Mouse (Mus musculus) megakaryocyte, adult 5-6 weeks (primary cell): ENCODE results near the gene Cep19. TPM values are rescaled to one million over a fixed set of nuclear protein-coding genes. Genes with fewer than 3 reads are reported as not detected.
"Not testable (repeated sequence)": the region's sequence is repeated elsewhere in the genome, so short reads cannot be mapped to it uniquely, and the experiment has no call there.

Experiments used
- ATAC-seq: 2 replicates; pipeline ENCODE4 v1.8.0; 2016; ENCODE audit warnings: mild to moderate bottlenecking, inconsistent platforms; ENCODE audit not compliant: poor library complexity, severe bottlenecking
- total RNA-seq, 2 experiments: library from RNA; stranded (forward) in 1 of 2; stranded (reverse) in 1 of 2; fragments of 153-499, 151-499 nt in 1 of 2; fragments of 221-1000, 200-1000 nt in 1 of 2; gene quantifications; 2 replicates each; pipeline versions ENCODE4 v1.2.3 to v1.2.4; 2015 to 2017

Gene Cep19
- total RNA-seq (2015) (24.0 and 27.4 TPM in 2 replicates), total RNA-seq (2017) (36.6 and 44.3 TPM in 2 replicates)

DNA sequence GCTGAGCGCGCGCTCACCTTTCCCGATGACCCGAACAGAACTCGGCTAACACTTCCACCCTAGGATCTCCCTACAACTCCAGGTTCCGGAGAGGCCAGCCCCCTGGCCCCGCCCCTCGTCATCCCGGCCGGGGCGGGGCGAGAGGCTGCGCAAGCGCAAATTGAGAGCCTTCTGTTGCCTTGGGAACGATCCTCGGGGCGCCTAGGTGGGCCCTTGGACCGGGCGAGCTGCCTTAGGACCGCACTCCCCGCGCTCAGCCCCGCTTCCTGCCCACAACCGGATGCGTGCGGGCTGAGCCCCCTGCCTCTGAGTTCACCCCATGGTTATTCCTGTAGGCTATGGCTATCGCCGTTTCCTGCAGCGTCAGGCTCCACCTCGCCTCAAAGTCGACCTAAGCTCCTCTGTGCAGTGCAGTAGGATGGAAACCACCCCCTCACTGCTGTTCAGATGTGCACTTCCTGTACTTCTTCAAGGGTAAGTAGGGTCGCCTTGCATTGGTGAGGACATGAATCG is at the start of gene Cep19, which contains the start of gene Pigx:
Cep19 (plus strand) TSS at position 163 of the 513 bp plus-strand sequence.
Pigx (minus strand) TSS at position 103 of the 513 bp plus-strand sequence.
- peak; percentile 71 for ATAC-seq

DNA sequence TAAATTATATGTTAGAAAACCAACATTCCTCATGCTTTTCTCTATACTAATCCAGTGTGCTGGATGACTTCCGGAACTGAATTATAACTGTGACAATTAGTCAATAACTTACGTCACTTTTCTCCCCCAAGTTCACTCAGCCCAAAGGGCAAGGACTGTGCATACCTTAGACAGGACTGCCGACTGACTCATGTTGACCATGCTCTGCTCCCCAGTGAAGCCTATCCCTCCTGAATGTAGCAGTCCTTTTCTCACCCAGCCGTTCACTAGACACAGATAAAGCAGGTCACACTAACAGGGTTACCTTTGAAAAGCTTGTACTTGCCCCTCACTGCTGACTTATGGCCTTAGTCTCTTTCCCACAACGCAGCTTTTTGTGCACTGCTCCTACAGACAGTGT is 40.8 kb upstream of the Cep19 start:
- no peak for ATAC-seq

DNA sequence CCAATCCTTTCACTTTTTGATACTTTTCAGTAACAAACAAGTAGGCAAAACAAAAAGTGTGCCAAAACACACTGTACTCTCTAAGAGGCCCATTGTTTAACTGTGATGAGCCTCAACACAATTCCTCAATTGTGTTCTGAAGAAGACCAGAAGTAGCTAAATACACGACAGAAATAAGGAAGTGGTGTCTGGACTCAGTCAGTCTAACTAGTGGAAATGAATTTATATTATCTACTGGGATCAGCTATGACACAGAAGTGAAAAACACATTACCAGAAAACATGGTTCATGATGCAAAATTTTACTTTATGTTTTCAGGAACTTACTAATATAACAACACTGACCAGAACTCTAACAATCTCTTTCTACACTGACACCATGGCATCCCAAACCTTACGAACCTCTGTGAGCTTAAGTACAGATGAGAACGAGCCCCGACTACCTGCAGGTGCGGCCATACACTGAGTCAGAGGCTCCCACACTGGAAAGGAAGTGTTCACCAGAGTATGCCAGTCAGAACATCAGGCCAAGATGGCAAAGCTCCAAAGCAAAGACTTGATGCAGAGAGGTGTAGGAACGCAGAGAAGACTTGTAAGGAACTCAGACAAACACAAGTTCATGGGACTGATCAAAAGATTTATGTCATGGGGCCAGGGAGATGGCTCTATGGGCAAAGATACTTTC is 39.6 kb upstream of the Cep19 start:
- ATAC-seq, result peak; percentile 62

DNA sequence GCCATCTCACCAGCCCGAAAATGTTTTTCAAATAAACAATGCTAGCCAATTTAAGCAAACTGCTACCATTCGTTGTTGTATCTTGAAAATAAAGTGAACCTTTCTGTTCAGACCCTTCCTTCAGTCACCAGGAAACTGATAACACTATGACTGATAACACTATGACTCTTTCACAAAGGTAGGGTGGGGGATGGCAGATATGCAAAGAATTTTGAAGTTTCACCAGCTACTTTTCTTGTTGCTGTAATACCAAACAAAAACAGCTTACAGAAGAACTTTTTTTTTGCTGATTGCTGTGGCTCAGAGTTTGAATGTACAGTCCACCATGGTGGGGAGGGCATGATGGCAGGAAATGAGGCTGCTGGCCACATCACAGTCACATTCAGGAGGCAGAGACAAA is 37.4 kb upstream of the Cep19 start:
- ATAC-seq, result no peak

DNA sequence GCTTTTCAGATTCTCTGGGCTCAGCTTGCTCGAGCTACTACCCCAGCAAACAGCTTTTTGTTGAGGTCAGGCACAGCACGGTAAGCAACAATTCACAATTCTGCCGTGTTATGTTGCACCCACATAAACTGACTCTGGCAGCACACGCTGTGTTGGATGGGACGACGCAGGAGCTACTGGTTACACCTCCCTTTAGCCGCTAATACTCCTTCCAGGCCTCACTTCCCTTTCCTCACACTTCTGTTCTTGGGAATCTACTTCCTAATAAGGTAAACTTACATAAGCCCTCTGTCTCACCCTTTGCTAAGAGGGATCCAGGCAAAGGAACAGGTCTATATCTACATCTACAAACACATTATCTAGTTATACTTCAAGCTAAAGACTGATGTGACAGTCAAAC is 35.7 kb upstream of the Cep19 start:
- 0 out of 2 replicates have a peak, but pooled peaks have one; percentile 48 for ATAC-seq

DNA sequence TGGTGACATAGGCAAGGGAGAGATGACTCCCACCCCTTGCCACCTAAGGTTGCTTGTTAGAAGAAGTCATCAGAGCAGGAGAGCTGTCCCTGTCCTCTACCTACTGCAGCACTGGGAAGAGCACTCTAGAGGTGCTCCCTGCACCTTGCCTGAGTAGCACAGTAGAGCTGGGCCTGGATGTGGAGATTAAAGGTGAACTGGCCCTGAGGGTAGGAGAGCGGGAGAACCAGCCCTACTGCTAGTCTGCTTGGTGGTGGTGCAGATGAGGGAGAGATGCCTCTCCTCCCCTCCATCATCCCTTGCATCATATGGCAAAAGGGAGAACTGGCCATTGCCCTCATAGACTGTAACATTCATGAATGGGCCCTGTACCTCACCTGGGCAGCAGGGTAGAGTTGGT is 32.7 kb upstream of the Cep19 start:
- ATAC-seq, result no peak

DNA sequence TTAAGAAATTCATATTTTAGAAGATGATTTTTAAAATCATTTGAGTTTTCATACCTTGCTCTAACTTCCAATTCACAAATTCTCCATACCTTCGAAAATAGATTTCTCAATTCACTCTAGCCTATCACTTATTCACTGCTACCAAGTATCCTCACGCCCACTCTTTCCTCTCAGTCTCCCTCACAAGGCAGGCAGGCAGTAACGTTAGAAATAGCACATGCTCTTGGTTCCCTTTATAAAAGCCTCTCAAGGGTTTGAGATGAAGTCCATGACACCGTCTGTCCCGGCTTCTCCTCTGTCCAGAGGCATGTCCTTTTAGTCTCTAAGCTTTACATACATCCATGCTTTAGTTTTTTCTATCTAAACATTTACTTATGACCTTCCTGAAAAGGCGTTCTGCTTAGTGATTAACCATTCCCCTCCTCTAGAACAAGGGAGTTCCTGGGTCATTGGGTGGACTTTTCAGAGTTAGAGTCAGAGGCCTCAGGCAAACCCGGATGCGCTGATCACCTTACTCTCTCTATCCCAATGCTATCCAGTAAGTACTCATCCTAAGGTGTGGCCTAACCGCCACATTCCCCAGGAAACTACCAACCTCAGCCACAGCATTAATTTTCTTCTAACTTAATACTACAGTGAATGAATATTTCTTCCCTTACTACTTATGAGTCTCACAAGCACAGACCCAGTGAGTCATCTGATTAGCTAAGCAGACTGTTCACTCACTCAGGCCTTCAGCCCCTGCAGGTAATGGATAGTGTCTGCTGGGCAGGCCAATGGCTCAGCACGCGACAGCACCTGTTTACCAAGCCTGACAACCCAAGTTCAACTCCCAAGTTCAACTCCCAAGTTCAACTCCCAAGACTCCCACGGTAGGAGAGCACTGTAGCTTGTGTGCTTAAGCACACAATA is 31.0 kb upstream of the Cep19 start:
- ATAC-seq, result no peak

DNA sequence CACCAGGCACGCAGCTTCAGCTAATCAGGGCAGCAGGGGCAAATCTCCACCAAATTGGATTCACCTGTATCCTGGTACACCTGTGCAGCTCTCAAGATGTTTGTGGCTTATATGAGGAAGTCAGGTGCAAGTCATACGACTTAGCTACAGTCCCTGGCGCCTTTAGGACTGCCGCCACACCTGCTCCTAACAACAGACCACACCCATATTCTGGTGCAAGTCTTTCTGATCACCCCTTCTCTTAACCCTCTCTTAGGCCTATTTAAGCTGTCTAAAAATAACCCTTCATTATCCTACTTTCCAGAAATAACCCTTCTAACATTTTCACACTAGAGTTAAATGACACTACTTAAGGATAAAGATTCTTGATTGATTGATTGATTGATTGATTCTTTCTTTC is 29.5 kb upstream of the Cep19 start:
- not testable (repeated sequence) for ATAC-seq

DNA sequence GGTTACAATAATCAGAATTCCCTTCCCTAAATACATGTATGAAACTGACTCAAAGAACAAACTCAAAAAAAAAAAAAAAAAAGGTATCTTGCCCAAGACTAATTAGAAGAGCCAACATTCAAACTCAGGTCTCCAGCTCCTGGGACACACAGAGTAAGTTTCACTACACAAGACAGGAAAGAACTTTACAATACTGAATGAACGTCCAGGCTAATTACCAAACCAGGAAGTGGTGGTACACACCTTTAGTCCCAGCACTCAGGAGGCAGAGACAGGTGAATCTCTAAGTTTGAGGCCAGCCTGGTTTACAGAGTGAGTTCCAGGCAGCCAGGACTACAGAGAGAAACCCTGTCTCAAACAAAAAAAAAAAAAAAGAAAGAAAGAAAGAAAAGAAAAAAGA is 23.8 kb upstream of the Cep19 start:
- ATAC-seq, result no peak

DNA sequence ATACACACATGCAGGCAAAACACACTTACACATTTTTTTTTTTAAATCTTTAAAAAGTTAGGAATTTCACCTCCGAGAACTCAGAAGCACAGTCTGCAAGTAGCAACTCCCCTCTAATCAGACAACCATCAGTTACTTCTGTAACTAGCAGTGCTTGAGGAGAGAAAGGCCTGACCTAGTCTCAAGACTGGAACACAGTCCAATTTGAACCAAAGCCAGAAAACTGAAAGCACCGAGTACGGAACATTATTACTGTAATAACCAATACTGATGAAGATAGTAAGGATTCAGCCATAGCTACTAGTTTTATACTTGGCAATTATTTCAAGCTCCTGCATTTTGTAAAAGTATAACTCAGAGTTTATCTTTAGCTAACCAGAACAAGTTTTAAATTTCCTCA is 23.2 kb upstream of the Cep19 start:
- no peak for ATAC-seq

DNA sequence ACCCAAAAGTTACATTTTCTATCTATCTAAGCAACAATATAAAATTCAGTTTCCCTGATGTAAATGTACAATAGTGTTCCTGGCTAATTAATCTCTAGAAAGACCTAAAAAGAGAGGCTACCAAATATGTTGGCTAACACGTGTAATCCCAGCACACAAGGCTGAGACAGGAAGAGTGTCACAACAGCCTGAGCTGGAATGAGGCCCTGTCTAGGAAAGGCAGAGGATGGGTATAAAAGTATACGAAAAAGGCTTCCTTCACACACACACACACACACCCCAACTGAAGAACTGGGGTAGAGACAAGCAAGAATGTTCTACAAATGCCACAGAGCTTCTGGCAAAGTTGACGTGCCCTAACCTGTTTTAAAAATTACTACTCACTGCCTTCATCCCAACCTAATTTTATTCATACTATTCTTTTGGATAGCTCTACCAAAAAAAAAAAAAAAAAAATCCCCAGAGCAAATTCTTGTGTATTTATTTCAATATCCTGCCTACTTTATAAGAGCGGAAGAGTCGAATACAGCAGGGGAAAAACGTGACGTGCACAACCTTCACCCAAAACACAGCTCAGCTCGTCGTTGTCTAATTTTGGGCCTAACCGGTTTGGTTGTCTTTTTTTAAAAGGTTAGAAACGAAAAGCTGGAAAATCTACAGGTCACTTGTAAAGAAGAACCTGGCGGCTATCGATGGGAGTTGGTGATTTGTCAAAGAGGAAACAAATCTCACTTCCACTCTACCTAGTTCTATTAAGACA is 21.8 kb upstream of the Cep19 start:
- no peak for ATAC-seq

DNA sequence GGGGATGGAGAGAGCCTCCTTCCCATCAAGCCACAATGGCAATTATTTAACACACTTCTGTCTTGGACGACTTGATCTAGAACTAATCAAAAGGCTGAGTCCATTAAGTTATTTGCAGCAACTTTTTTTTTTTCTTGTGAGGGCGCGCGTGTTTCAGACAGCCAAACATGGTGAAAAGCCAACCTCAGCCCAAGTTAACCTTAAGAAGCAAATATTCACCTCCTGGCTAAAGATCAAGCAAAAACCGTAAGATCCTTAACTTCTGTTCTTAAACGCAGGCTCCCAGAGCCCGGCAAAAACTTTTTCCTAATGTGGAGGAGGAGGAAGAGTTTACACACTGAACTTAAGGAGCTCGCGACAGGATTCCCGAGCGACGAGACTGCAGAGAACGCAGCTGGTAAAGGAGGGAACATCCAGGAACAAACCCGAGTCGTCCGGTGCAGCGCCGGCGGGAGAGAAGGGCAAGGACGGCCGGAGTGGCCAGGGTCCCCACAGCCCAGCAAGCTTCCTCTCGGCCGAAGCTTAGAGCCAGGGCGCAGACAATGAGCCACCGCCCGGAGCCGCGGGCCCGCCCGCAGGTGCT is 21.1 kb upstream of the Cep19 start:
- no peak; the same call in 1 of the 2 replicates for ATAC-seq

DNA sequence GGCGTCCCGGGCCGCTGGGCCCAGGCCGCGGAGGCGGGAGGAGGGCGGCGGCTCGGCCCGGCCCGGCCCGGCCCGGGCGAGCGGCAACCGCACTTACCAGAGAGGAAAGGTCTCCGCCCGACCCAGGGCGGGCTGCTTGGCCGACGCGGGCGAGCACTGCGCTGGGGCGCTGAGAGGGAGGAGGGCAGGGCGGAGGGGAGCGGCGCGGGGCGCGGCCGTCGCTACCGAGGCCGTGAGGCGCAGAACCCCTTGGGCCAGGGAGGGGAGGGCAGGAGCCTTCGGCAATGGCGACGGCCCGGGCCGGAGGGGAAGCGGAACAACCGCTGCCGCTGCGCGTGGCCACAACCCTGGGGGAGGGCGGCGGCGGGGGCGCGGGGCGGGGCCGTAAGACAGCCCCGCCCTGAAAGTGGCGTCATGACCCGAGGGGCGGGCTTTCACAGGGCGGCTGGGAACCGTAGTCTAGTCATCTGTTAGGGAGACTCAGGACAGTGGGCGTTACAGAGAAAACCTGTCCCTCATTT is 20.5 kb upstream of the Cep19 start, which contains the start of gene Pak2:
Pak2 (minus strand) TSS at position 352 of the 521 bp plus-strand sequence.
- peak; percentile 97 for ATAC-seq

DNA sequence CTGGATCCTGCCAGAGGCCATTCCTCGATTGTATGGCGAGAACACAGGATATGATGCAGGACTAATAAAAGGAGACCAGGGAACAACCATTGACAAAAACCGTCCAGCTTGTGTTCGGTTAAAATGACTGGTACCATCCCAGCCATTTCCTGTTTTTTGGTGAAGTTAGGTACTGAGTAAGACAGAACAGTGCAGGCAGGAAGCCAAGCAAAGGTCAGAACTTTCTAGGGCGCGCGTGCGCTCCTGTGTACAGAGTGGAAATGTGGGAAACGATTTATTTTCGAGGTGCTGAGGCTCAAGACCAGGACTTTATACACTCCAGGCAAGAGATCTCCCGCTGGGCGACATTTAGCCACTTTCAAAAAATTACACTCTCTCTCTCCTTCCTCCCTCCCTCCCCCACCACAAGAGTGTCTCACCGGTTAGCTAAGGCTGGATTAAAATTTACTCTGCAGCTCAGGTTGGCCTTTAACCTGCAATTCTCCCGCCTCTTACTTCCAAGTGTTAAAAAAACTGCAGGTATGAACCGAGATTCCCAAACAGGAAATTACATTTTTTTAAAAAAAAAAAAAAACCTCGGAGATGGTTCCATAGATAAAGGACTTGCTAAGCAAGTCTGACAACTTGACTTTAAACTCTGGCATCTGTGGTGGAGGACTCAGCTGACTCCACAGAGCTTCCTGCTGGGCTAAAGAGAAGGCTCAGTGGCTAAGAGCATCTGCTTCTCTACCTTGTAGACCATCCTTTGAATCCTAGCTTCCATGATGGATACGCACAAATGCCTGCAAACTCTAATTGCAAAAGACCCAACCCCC is 11.8 kb upstream of the Cep19 start:
- peak; percentile 73 for ATAC-seq

DNA sequence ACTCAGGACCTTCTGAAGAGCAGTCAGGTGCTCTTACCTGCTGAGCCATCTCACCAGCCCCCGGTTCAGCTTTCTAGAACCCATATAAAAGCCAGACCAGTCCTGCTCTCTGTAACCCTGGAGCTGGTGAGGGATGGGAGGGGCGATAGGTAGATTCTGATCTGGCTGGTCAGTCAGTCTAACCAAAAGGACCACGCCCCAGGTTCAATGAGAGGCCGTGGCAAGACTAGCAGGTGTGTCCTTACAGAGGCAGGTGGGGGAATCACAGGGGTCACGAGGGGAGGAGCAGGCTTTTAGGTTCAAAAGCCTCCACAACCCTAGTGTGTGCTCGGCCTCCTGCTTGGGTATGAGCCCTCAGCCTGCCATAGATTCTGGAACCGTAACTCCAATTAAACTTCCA is 8.1 kb upstream of the Cep19 start:
- no peak for ATAC-seq

DNA sequence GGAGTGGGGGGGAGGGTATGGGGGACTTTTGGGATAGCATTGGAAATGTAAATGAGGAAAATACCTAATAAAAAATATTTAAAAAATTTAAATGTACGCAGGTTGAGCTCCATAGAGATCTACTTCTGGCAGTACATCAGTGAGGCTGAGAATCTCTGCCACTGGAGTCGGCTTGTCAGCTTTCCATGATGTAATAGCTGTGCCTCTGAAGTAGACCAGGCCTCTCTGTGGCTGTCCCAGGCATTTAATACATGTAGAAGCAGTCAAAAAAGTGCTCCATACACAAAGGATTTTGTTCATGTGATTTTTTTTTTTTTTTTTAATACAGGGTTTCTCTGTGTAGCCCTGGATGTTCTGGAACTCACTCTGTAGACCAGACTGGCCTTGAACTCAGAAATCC is 1.8 kb upstream of the Cep19 start:
- not testable (repeated sequence) for ATAC-seq

DNA sequence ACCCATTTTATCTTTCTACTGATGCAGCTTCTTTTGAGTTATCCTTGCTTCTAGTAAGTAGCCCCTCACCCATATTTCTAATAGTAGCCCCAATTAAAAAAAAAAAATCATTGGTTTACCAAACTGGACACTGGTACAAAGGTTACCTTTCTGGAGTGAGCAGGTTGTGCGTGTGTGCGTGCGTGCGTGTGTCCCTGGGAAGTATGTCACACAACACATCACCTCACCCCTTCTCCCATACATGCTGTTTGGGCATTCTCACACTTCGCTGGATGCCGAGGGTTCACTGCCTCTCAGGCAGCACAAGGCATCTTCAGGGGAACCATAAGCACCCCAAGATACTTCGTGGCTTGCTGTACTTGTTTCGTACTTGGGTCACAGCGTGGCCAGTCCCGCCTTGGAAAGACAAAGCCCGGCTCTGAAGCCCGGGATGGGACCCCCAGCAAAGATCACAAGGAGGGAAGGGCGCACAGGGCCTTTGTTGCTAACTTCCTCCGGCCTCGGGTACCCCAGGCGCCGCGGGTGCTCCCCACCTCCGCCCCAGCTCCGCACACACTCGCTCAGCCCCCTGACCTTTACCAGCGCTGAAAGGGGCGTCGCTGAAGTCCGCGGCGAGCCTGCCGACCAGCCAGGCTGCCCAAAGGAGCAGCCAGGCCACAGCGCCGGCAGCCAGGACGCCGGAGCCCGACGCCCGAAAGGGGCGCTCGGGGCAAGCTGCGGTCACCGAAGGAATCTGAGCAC is 533 bp upstream of the Cep19 start:
- ATAC-seq, result peak; percentile 17; the same call in 1 of the 2 replicates

DNA sequence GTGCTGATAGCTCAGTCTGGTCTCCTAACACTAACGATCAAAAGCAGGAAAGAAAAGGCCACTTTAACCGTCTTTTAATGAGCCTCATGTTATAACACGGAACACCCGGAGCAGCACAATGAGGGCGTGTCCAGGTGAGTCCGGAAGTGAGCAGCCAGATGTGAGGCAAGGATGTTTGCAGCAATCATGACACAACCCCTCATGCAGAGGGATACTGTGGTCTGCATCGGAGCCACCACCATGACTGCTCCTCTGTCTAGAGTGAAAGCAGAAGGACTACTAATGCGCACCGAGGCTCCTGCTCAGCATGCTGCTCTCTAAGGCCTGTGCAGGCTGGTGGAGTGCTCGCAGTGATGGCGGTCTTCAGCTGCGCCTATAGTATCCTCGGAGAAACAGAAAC is 2.7 kb downstream of the Cep19 start:
- ATAC-seq, result peak; percentile 80

DNA sequence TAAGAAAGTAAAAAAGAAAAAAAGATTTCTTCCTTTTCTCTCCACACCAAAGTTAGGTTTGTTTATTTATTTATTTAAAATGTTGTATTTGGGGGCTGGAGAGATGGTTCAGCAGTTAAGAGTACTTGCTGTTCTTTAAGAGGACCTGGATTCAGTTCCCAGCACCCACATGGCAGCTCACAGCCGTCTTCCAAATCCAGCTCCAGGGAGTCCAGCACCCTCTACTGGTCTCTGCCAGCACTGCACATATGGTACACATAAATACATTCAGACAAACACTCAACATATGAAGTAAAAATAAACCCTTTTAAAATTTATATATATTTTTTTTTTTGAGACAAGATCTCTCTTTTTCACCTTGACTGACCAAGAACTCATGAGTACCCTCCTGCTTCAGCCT is 6.1 kb downstream of the Cep19 start:
- ATAC-seq, result no peak
